Mouse (Mus musculus): ENCODE results near the gene Myo1h. TPM values are rescaled to one million over a fixed set of nuclear protein-coding genes. Genes with fewer than 3 reads are reported as not detected.

Gene Myo1h
- 1.6 and 2.5 TPM in 2 replicates for polyA plus RNA-seq (2011; ENCODE audit: insufficient read length, low read depth, missing spikeins)

DNA sequence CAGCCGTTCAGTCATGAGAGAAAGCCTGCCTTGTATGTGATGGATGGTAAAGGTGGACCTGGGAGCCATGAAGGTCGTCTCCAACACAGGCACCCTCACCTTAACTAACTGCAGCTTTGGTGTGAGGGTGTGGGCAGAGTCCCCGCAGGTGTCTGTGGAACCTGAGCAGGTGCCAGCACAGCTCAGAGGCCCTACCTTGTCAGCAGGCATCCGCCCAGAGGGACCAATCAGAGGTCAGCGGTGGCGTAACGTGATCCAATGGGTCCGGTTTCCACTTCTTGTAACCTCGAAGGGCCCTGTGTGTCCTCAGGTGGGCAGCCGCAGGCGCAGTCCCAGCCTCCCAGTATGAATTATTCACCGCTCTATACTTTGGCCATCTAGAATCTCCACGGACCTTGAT is at the start of gene Myo1h:
Gene Myo1h, plus strand, starts transcription at position 293 of the 400 bp plus-strand sequence.
- Histone ChIP-seq H3K27ac (ENCODE audit: insufficient read depth, low read length) (no peak within 1 kb of the TSS), H3K4me1 (ENCODE audit: control insufficient read depth, insufficient read depth, low read length) (no peaks in the 10 kb centered on the region), H3K4me3 (ENCODE audit: insufficient read depth, low read length) (no peak within 1 kb of the TSS)
- TF ChIP-seq POLR2A (IDR thresholded peaks at IDR 0.05; ENCODE audit: low read depth, low read length) (no peak), CTCF (IDR thresholded peaks at IDR 0.05; ENCODE audit: borderline replicate concordance, insufficient read depth, low read length) (no peak)

DNA sequence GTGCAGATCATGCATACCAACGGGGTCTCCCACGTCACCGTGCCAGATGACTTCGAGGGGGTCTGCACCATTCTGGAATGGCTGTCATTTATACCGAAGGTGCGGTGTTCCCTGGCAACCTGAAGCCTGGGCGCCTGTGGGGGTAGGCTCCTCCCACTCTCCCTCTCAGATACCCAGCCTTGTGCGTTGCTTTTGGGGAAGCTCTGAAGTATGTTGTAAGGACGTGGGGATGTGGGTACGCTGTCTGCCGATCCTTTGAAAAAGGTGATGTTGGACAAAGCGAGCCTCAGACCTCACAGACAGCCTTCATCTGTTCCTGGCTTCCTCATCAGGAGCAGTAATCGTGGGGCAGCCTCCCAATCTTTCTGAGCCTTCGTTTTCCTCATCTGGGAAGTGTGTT is 49.2 kb upstream of the Myo1h start:
- H3K27ac ChIP-seq (ENCODE audit: insufficient read depth, low read length): no peak overlapping the region
- TF ChIP-seq CTCF (IDR thresholded peaks at IDR 0.05; ENCODE audit: borderline replicate concordance, insufficient read depth, low read length): no peak
- TF ChIP-seq POLR2A (IDR thresholded peaks at IDR 0.05; ENCODE audit: low read depth, low read length): no peak
- H3K4me1 ChIP-seq (ENCODE audit: control insufficient read depth, insufficient read depth, low read length): no peaks in the 10 kb centered on the region
- no peak overlapping the region for H3K4me3 ChIP-seq (ENCODE audit: insufficient read depth, low read length)

DNA sequence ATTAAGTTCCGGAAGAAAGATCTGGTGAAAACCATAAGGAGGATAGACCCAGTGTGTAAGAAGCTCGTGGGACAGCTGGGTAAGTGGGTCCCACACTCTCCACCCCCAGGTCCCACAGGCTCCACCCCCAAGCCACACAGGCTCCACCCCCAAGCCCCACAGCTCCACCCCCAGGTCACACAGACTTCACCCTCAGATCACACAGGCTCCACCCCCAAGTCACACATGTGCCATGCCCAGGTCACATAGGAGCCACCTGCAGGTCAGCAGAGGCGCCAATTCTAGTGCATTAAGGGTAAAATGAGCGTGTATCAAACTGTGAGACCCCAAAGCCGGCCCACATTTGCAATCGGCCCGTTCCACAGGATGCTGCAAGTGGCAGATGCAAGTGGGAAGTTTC is 42.5 kb upstream of the Myo1h start:
- Histone ChIP-seq H3K4me1 (ENCODE audit: control insufficient read depth, insufficient read depth, low read length) (no peaks in the 10 kb centered on the region), H3K27ac (ENCODE audit: insufficient read depth, low read length) (no peak overlapping the region), H3K4me3 (ENCODE audit: insufficient read depth, low read length) (no peak overlapping the region)
- TF ChIP-seq POLR2A (IDR thresholded peaks at IDR 0.05; ENCODE audit: low read depth, low read length): no peak
- no peak for TF ChIP-seq CTCF (IDR thresholded peaks at IDR 0.05; ENCODE audit: borderline replicate concordance, insufficient read depth, low read length)

DNA sequence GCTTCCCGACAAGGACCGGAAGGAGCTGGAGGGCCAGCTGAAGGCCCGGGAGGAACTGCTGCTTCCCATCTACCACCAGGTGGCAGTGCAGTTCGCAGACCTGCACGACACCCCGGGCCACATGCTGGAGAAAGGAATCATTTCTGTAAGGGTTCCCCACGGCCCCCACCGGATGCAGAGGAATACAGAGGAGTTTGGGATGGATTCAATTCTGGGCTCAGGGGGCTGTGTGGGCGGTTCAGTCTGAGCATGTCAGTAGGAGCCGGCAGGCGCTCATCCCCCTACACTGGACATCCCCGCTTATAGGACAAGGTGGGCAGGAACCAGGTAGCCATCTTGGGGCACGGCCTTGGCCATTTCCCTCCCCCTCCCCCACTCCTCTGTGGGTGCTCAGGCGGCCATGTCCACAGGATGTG is 40.8 kb upstream of the Myo1h start:
- TF ChIP-seq POLR2A (IDR thresholded peaks at IDR 0.05; ENCODE audit: low read depth, low read length) (no peak), CTCF (IDR thresholded peaks at IDR 0.05; ENCODE audit: borderline replicate concordance, insufficient read depth, low read length) (peak; percentile 94)
- H3K4me3 ChIP-seq (ENCODE audit: insufficient read depth, low read length): no peak overlapping the region
- H3K27ac ChIP-seq (ENCODE audit: insufficient read depth, low read length): no peak overlapping the region
- H3K4me1 ChIP-seq (ENCODE audit: control insufficient read depth, insufficient read depth, low read length): no peaks in the 10 kb centered on the region

DNA sequence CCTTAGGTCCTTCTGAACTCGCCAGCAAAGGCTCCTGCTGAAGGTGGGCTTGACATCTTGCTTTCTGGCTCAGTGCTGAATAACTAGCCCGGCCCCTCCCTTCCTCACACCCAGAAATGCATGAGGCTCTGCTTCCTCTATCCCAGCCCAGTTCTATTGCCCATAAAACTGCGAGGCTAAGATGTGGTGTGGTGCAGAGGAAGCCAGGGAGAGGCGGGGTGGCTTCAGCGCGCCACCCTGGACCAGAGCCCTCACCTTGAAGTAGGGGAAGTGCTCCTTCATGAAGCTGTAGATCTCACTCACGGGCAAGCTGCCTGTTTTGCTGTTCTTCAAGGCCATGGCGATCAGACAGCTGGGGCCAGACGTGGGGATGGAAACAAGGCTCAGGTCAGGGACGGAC is 29.5 kb upstream of the Myo1h start:
- no peak overlapping the region for H3K27ac ChIP-seq (ENCODE audit: insufficient read depth, low read length)
- no peak for TF ChIP-seq CTCF (IDR thresholded peaks at IDR 0.05; ENCODE audit: borderline replicate concordance, insufficient read depth, low read length)
- TF ChIP-seq POLR2A (IDR thresholded peaks at IDR 0.05; ENCODE audit: low read depth, low read length): no peak
- no peaks in the 10 kb centered on the region for H3K4me1 ChIP-seq (ENCODE audit: control insufficient read depth, insufficient read depth, low read length)
- no peak overlapping the region for H3K4me3 ChIP-seq (ENCODE audit: insufficient read depth, low read length)

DNA sequence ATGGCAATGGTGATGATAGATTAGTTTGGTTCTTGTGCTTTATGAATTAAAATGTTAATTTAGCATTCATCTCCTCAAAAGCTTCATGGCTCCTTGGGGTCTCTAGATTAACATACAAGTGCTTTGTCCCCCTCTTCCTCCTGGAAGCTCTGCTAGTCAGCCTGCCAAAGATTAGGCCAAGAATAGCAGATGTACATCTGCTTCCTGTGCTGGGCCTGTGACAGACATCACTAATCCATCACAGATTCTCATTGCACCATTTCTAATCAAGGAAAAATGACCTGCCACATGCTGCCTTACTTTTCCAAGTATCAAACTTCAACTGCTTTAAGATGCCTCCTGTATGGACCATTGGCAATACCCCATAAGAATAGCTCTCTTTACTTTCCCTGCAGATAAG is 27.5 kb upstream of the Myo1h start:
- no peaks in the 10 kb centered on the region for H3K4me1 ChIP-seq (ENCODE audit: control insufficient read depth, insufficient read depth, low read length)
- TF ChIP-seq POLR2A (IDR thresholded peaks at IDR 0.05; ENCODE audit: low read depth, low read length): no peak
- no peak for TF ChIP-seq CTCF (IDR thresholded peaks at IDR 0.05; ENCODE audit: borderline replicate concordance, insufficient read depth, low read length)
- H3K27ac ChIP-seq (ENCODE audit: insufficient read depth, low read length): no peak overlapping the region
- no peak overlapping the region for H3K4me3 ChIP-seq (ENCODE audit: insufficient read depth, low read length)

DNA sequence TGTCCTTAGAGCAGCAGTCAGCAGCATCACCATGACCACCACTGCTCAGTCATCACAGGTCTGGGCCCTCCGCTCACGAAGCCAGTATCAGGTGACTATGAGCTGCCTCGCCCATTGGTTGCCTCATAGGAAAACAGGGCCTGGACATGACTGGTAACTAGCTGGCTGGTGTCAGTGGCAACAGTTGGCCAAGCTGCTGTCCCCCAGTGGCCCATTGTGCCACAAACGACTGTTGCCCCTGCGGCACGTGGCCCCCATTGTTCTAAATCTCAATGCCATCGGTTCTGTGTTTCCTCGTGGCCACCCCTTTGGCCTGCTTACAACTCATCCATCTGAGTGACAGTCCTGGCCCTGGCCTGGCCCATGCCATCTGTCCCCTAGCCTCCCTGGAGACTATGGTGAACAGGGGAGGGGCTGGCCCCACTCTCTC is 24.9 kb upstream of the Myo1h start:
- H3K4me3 ChIP-seq (ENCODE audit: insufficient read depth, low read length): no peak overlapping the region
- H3K4me1 ChIP-seq (ENCODE audit: control insufficient read depth, insufficient read depth, low read length): no peaks in the 10 kb centered on the region
- no peak overlapping the region for H3K27ac ChIP-seq (ENCODE audit: insufficient read depth, low read length)
- TF ChIP-seq CTCF (IDR thresholded peaks at IDR 0.05; ENCODE audit: borderline replicate concordance, insufficient read depth, low read length) (no peak), POLR2A (IDR thresholded peaks at IDR 0.05; ENCODE audit: low read depth, low read length) (no peak)

DNA sequence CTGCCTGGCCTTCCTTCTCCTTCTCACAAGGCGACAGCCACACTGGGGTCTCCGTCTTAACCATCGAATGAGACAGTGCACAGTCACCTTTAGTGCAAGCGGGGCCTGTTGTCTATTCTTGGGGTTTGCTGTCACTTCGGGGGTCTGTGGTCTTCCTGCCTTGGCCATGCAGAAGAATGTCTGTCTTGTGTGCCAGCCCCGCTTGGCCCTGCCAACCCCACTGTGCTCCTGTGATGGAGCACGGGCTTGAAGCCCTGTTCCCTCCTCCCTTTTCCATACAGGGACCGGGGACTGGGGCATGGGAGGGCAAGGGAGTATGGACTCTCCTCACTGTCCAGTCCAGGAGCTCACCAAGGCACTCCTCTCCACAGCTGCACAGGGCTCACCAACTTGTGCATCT is 24.2 kb upstream of the Myo1h start:
- TF ChIP-seq CTCF (IDR thresholded peaks at IDR 0.05; ENCODE audit: borderline replicate concordance, insufficient read depth, low read length) (no peak), POLR2A (IDR thresholded peaks at IDR 0.05; ENCODE audit: low read depth, low read length) (no peak)
- Histone ChIP-seq H3K27ac (ENCODE audit: insufficient read depth, low read length) (no peak overlapping the region), H3K4me1 (ENCODE audit: control insufficient read depth, insufficient read depth, low read length) (no peaks in the 10 kb centered on the region), H3K4me3 (ENCODE audit: insufficient read depth, low read length) (no peak overlapping the region)

DNA sequence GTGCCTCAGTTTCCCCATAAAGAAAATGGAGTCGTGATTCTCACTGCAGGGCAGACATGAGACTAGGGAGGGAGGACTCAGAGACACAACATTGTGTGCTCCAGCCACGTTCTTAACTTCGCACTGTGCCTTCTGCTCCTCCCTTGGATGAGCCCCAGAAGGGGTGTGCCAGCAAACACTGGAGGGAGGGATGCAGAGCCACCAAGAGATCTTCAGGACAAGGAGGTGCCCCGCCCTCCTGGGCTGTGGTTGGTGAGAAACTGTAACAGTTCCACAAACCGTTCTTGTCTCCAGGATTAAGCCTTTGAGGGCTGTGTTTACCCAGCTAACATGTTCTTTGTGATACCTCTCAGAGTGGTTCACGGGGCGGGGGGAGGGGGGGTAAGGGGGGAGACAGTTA is 20.3 kb upstream of the Myo1h start:
- TF ChIP-seq POLR2A (IDR thresholded peaks at IDR 0.05; ENCODE audit: low read depth, low read length) (no peak), CTCF (IDR thresholded peaks at IDR 0.05; ENCODE audit: borderline replicate concordance, insufficient read depth, low read length) (no peak)
- Histone ChIP-seq H3K4me3 (ENCODE audit: insufficient read depth, low read length) (no peak overlapping the region), H3K27ac (ENCODE audit: insufficient read depth, low read length) (no peak overlapping the region), H3K4me1 (ENCODE audit: control insufficient read depth, insufficient read depth, low read length) (no peaks in the 10 kb centered on the region)

DNA sequence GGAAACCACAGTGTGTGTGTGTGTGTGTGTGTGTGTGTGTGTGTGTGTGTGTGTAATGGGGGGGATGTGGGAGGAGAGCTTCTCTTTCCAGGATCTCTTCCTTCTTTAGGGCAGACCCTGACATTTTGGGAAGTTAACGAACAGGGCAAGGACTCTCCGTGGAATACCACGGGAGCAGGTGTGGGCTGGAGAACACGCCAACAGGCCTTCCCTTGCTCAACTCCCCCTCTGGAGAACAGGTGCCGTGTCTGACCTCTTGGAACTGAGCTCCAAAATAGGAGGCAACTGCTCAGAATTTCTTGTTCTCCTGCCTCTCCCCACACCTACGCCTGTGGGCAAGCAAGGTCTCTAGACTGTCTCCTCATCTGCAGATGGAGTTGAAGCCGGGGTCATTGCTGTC is 19.5 kb upstream of the Myo1h start:
- Histone ChIP-seq H3K4me1 (ENCODE audit: control insufficient read depth, insufficient read depth, low read length) (no peaks in the 10 kb centered on the region), H3K27ac (ENCODE audit: insufficient read depth, low read length) (no peak overlapping the region), H3K4me3 (ENCODE audit: insufficient read depth, low read length) (no peak overlapping the region)
- no peak for TF ChIP-seq POLR2A (IDR thresholded peaks at IDR 0.05; ENCODE audit: low read depth, low read length)
- TF ChIP-seq CTCF (IDR thresholded peaks at IDR 0.05; ENCODE audit: borderline replicate concordance, insufficient read depth, low read length): no peak

DNA sequence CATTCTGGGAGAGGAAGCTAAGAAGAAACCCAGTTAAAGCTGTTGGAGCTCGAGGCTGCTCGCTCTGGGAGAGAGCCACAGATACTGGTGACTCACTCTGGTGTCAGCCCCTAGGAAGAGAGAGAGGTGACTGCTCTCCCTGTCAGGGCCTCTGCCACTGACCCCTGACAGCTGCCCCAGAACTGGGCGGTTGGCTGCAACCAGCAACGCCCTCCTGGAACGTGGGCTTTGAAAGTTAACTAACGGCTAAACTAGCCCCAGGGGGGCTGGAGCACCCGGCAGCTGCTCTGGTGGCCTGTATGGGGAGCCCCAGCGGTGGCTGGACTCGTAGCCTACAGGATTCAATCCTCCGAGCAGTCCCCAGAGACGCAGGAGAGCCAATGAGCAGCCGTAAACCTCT is 19.0 kb upstream of the Myo1h start:
- Histone ChIP-seq H3K4me1 (ENCODE audit: control insufficient read depth, insufficient read depth, low read length) (no peaks in the 10 kb centered on the region), H3K4me3 (ENCODE audit: insufficient read depth, low read length) (no peak overlapping the region), H3K27ac (ENCODE audit: insufficient read depth, low read length) (no peak overlapping the region)
- TF ChIP-seq CTCF (IDR thresholded peaks at IDR 0.05; ENCODE audit: borderline replicate concordance, insufficient read depth, low read length) (no peak), POLR2A (IDR thresholded peaks at IDR 0.05; ENCODE audit: low read depth, low read length) (no peak)

Measured in embryonic fibroblast, embryonic 13.5 days (primary cell).